ENCODE assay signal across 8 mouse cellular contexts in the genomic region with DNA sequence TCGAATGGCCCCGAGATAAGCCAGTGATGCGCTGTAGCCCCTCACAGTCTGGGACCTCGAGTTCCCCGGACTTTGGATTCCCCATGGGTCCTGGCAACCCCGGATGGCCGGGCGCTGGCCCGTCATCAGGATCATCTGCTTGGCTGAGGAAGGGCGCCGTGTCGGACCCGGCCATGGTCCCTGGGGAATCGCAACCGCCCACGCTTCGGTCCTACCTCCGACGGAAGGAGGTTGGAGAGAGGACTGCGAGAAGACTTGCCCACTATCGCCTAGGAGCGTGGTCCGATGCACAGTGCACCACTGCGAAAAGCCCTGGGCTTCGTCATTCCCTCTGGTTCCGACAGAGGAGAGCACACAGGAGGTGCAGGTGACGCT. TPM values are rescaled to one million over a fixed set of nuclear protein-coding genes. Genes with fewer than 3 reads are reported as not detected.
A peak's percentile ranks its signal among the peaks of the same experiment; 100 is the strongest.
DNase-seq lines count a peak whose midpoint lies in the region; ATAC-seq and TF ChIP-seq lines count a peak whose summit lies in the region.

No protein-coding gene starts in this region.

- peaks cover 9% of the 10 kb centered on the region for H3K79me2 ChIP-seq in MEL (ENCODE audit: control insufficient read depth, insufficient read depth, low read length, poor library complexity)
- H3K79me2 ChIP-seq in myocyte (ENCODE audit: control insufficient read depth, insufficient read depth): peaks cover 9% of the 10 kb centered on the region

- H3K27ac ChIP-seq in kidney, embryonic 16.5 days (ENCODE audit: low read length): 0 out of 2 replicates have a peak overlapping the region, but pooled peaks have one; percentile 9
- H3K27ac ChIP-seq in MEL (ENCODE audit: control insufficient read depth, low read depth, low read length): no peak overlapping the region
- peak overlapping the region; percentile 18; the same call in 1 of the 2 replicates for H3K27ac ChIP-seq in forebrain, embryonic 11.5 days (ENCODE audit: low read depth, low read length)
- H3K27ac ChIP-seq in limb, embryonic 10.5 days: peak overlapping the region; percentile 88

- H3K4me3 ChIP-seq in kidney, embryonic 16.5 days (ENCODE audit: low read length): peak overlapping the region; percentile 74
- H3K4me3 ChIP-seq in MEL (ENCODE audit: control insufficient read depth in 1 of 2, insufficient read depth in 1 of 2, low read depth in 2 of 2, low read length in 2 of 2) (peak overlapping the region; percentile 62 to 76), myocyte (peak overlapping the region; percentile 83)
- H3K4me3 ChIP-seq in forebrain, embryonic 11.5 days (ENCODE audit: low read depth, low read length): peak overlapping the region; percentile 89
- H3K4me3 ChIP-seq in limb, embryonic 10.5 days: peak overlapping the region; percentile 98

- H3ac ChIP-seq in myocyte (ENCODE audit: control insufficient read depth, insufficient read length): peak overlapping the region; percentile 29

- H3K9ac ChIP-seq in kidney, embryonic 16.5 days (replicated peaks; ENCODE audit: low read length): peak overlapping the region; percentile 81
- H3K9ac ChIP-seq in MEL (ENCODE audit: control insufficient read depth, low read depth, low read length, poor library complexity, severe bottlenecking): peak overlapping the region; percentile 69
- peak overlapping the region; percentile 80 for H3K9ac ChIP-seq in forebrain, embryonic 11.5 days (ENCODE audit: low read length)

- TF ChIP-seq CTCF in MEL (IDR thresholded peaks at IDR 0.05 in 2 of 3, conservative IDR thresholded peaks at IDR 0.05 in 1 of 3; ENCODE audit: control insufficient read depth in 1 of 3, insufficient read depth in 1 of 3, low read depth in 2 of 3, low read length in 3 of 3, poor library complexity in 1 of 3, severe bottlenecking in 1 of 3): no peak

- peak; percentile 64 for ATAC-seq in kidney, embryonic 16.5 days (ENCODE audit: low FRiP score, low TSS enrichment)
- peak; percentile 75 for ATAC-seq in forebrain, embryonic 11.5 days (replicated peaks; ENCODE audit: low FRiP score)

- 1% methylated on average over 27 of the region's 27 CpGs for WGBS in kidney, embryonic 16.5 days
- WGBS in forebrain, embryonic 11.5 days: under 1% methylated on average over 27 of the region's 27 CpGs
- 2% methylated on average over 27 of the region's 27 CpGs for WGBS in limb, embryonic 10.5 days

- H3K9me3 ChIP-seq in kidney, embryonic 16.5 days (ENCODE audit: low read length): no peaks in the 10 kb centered on the region
- H3K9me3 ChIP-seq in MEL (replicated peaks; ENCODE audit: insufficient read depth, low read length): no peaks in the 10 kb centered on the region
- no peaks in the 10 kb centered on the region for H3K9me3 ChIP-seq in forebrain, embryonic 11.5 days (ENCODE audit: control insufficient read depth, low read length)
- H3K9me3 ChIP-seq in limb, embryonic 10.5 days (replicated peaks): no peaks in the 10 kb centered on the region

- peaks cover 14% of the 10 kb centered on the region; the same call in 1 of the 2 replicates for H3K4me1 ChIP-seq in kidney, embryonic 16.5 days (ENCODE audit: insufficient read depth, low read length)
- peaks cover 3 to 12% of the 10 kb centered on the region in 2 experiments; a peak in 2 of 4 replicates for H3K4me1 ChIP-seq in MEL (ENCODE audit: control insufficient read depth in 1 of 2, insufficient read depth in 2 of 2, low read length in 2 of 2)
- H3K4me1 ChIP-seq in forebrain, embryonic 11.5 days (replicated peaks; ENCODE audit: control insufficient read depth, insufficient read depth, low read length): peaks cover 3% of the 10 kb centered on the region; the same call in 1 of the 2 replicates
- H3K4me1 ChIP-seq in limb, embryonic 10.5 days: peaks cover 26% of the 10 kb centered on the region

- DNase-seq in kidney, postnatal 14 days: no peak
- DNase-seq in MEL (ENCODE audit: low read depth, low spot score): no peak
- peak; percentile 62 for DNase-seq in forebrain, embryonic 11.5 days (ENCODE audit: low spot score)
- DNase-seq in limb, embryonic 10.5 days (ENCODE audit: low spot score): no peak
- no peak for DNase-seq in adrenal gland, postnatal 4 days (ENCODE audit: low spot score in 2 of 2)
- DNase-seq in spleen, postnatal 10 days (ENCODE audit: low spot score in 2 of 2): no peak

- TF ChIP-seq POLR2A in MEL (IDR thresholded peaks at IDR 0.05; ENCODE audit: control insufficient read depth in 1 of 2, insufficient read depth in 1 of 2, low read depth in 1 of 2, low read length in 2 of 2, poor library complexity in 1 of 2) (no peak), myocyte (IDR thresholded peaks at IDR 0.05; ENCODE audit: insufficient read length, low read depth) (no peak)

- no peaks in the 10 kb centered on the region for H3K27me3 ChIP-seq in kidney, embryonic 16.5 days (ENCODE audit: insufficient read depth, low read length)
- no peaks in the 10 kb centered on the region for H3K27me3 ChIP-seq in MEL (ENCODE audit: control insufficient read depth in 1 of 2, insufficient read depth in 2 of 2, low read length in 2 of 2)
- H3K27me3 ChIP-seq in forebrain, embryonic 11.5 days (ENCODE audit: control insufficient read depth, insufficient read depth, low read length): no peaks in the 10 kb centered on the region
- H3K27me3 ChIP-seq in limb, embryonic 10.5 days (ENCODE audit: low read depth, poor library complexity, severe bottlenecking): no peaks in the 10 kb centered on the region
- no peaks in the 10 kb centered on the region for H3K27me3 ChIP-seq in myocyte (ENCODE audit: control insufficient read depth, insufficient read depth, insufficient read length)

- no peak for TF ChIP-seq RAD21 in MEL (IDR thresholded peaks at IDR 0.05; ENCODE audit: low read depth, low read length)

- H3K36me3 ChIP-seq in kidney, embryonic 16.5 days (ENCODE audit: insufficient read depth, low read length): peaks cover 18% of the 10 kb centered on the region
- H3K36me3 ChIP-seq in MEL (ENCODE audit: control insufficient read depth in 1 of 2, insufficient read depth in 2 of 2, low read length in 2 of 2): peaks cover 0 to 11% of the 10 kb centered on the region in 2 experiments; a peak in 2 of 4 replicates
- H3K36me3 ChIP-seq in forebrain, embryonic 11.5 days (ENCODE audit: control insufficient read depth, insufficient read depth, low read length): peaks cover 3% of the 10 kb centered on the region; the same call in 1 of the 2 replicates
- H3K36me3 ChIP-seq in limb, embryonic 10.5 days: peaks cover 39% of the 10 kb centered on the region
- no peaks in the 10 kb centered on the region for H3K36me3 ChIP-seq in myocyte (ENCODE audit: control insufficient read depth, insufficient read depth)

- H3K4me2 ChIP-seq in kidney, embryonic 16.5 days (replicated peaks; ENCODE audit: low read depth, low read length): peak overlapping the region; percentile 87
- H3K4me2 ChIP-seq in forebrain, embryonic 11.5 days (ENCODE audit: low read depth, low read length, severe bottlenecking): peak overlapping the region; percentile 84
- H3K4me2 ChIP-seq in myocyte (ENCODE audit: low read depth): peak overlapping the region; percentile 96

- no peak for TF ChIP-seq EP300 in MEL (IDR thresholded peaks at IDR 0.05; ENCODE audit: low read depth in 1 of 2, low read length in 2 of 2)

RNA-seq across cellular contexts. Expression of gene Spns1, which starts 0.4 kb away (rescaled TPM):
- 78.0 and 78.9 TPM in 2 replicates for polyA plus RNA-seq in kidney, embryonic 16.5 days (2015; fragmentation: Nextera tagmentation; extraction: Ambion mirVana)
- 28.9 and 33.3 TPM in 2 replicates for total RNA-seq in MEL (2012; rRNA removed)
- polyA plus RNA-seq in MEL (2012; ENCODE audit: insufficient read depth in 1 of 2, insufficient read length in 2 of 2, low read depth in 1 of 2, low replicate concordance in 2 of 2, missing spikeins in 1 of 2) (10 to 100 TPM in 1 of 2 experiments, not detected in 1; 81.6 TPM), myocyte (2012; fragmentation: generic; extraction: Trizol) (76.5 TPM)
- polyA plus RNA-seq in forebrain, embryonic 11.5 days (2014; fragmentation: Nextera tagmentation; extraction: Ambion mirVana): 52.4 and 53.9 TPM in 2 replicates
- polyA plus RNA-seq in limb, embryonic 10.5 days (2016; fragmentation: Nextera tagmentation; extraction: Ambion mirVana): 67.7 and 68.4 TPM in 2 replicates
- total RNA-seq in adrenal gland, postnatal 4 days (2021): 10 to 100 TPM; 60.1 to 65.2 TPM

RNA-seq across cellular contexts. Expression of gene Lat, which starts 7.5 kb away (rescaled TPM):
- 1.7 and 2.4 TPM in 2 replicates for polyA plus RNA-seq in kidney, embryonic 16.5 days (2015; fragmentation: Nextera tagmentation; extraction: Ambion mirVana)
- 0.62 and 0.75 TPM in 2 replicates for total RNA-seq in MEL (2012; rRNA removed)
- polyA plus RNA-seq in MEL (2012; ENCODE audit: insufficient read depth in 1 of 2, insufficient read length in 2 of 2, low read depth in 1 of 2, low replicate concordance in 2 of 2, missing spikeins in 1 of 2) (1 to 10 TPM in 1 of 2 experiments, not detected in 1; 1.2 TPM), myocyte (2012; fragmentation: generic; extraction: Trizol) (0.17 TPM)
- polyA plus RNA-seq in forebrain, embryonic 11.5 days (2014; fragmentation: Nextera tagmentation; extraction: Ambion mirVana): 2.2 and 2.5 TPM in 2 replicates
- polyA plus RNA-seq in limb, embryonic 10.5 days (2016; fragmentation: Nextera tagmentation; extraction: Ambion mirVana): 1.6 and 3.0 TPM in 2 replicates
- 1 to 10 TPM; 1.4 to 2.5 TPM for total RNA-seq in adrenal gland, postnatal 4 days (2021)

RNA-seq across cellular contexts. Expression of gene Nfatc2ip, which starts 19.6 kb away (rescaled TPM):
- polyA plus RNA-seq in kidney, embryonic 16.5 days (2015; fragmentation: Nextera tagmentation; extraction: Ambion mirVana): 1.9 and 2.5 TPM in 2 replicates
- 6.3 and 7.9 TPM in 2 replicates for total RNA-seq in MEL (2012; rRNA removed)
- polyA plus RNA-seq in MEL (2012; ENCODE audit: insufficient read depth in 1 of 2, insufficient read length in 2 of 2, low read depth in 1 of 2, low replicate concordance in 2 of 2, missing spikeins in 1 of 2) (10 to 100 TPM in 1 of 2 experiments, not detected in 1; 13.0 TPM), myocyte (2012; fragmentation: generic; extraction: Trizol) (3.5 TPM)
- polyA plus RNA-seq in forebrain, embryonic 11.5 days (2014; fragmentation: Nextera tagmentation; extraction: Ambion mirVana): 3.6 and 4.5 TPM in 2 replicates
- polyA plus RNA-seq in limb, embryonic 10.5 days (2016; fragmentation: Nextera tagmentation; extraction: Ambion mirVana): 2.6 and 2.9 TPM in 2 replicates
- 1 to 10 TPM; 5.8 to 7.6 TPM for total RNA-seq in adrenal gland, postnatal 4 days (2021)

RNA-seq across cellular contexts. Expression of gene Cd19, which starts 37.8 kb away (rescaled TPM):
- 0.09 TPM in 1 of 2 replicates, not detected in the other for polyA plus RNA-seq in kidney, embryonic 16.5 days (2015; fragmentation: Nextera tagmentation; extraction: Ambion mirVana)
- not detected in 2 replicates for total RNA-seq in MEL (2012; rRNA removed)
- not detected for polyA plus RNA-seq in MEL (2012; ENCODE audit: insufficient read depth in 1 of 2, insufficient read length in 2 of 2, low read depth in 1 of 2, low replicate concordance in 2 of 2, missing spikeins in 1 of 2)
- not detected in 2 replicates for polyA plus RNA-seq in forebrain, embryonic 11.5 days (2014; fragmentation: Nextera tagmentation; extraction: Ambion mirVana)
- polyA plus RNA-seq in limb, embryonic 10.5 days (2016; fragmentation: Nextera tagmentation; extraction: Ambion mirVana): not detected in 2 replicates
- 0.01 TPM for polyA plus RNA-seq in myocyte (2012; fragmentation: generic; extraction: Trizol)
- total RNA-seq in adrenal gland, postnatal 4 days (2021): 1 to 10 TPM in 1 of 2 experiments, under 1 TPM in 1; 0.48 to 1.6 TPM

RNA-seq across cellular contexts. Expression of gene Rabep2, which starts 51.7 kb away (rescaled TPM):
- polyA plus RNA-seq in kidney, embryonic 16.5 days (2015; fragmentation: Nextera tagmentation; extraction: Ambion mirVana): 36.2 and 39.0 TPM in 2 replicates
- total RNA-seq in MEL (2012; rRNA removed): 12.9 and 15.2 TPM in 2 replicates
- 10 to 100 TPM in 1 of 2 experiments, not detected in 1; 16.2 TPM for polyA plus RNA-seq in MEL (2012; ENCODE audit: insufficient read depth in 1 of 2, insufficient read length in 2 of 2, low read depth in 1 of 2, low replicate concordance in 2 of 2, missing spikeins in 1 of 2)
- polyA plus RNA-seq in forebrain, embryonic 11.5 days (2014; fragmentation: Nextera tagmentation; extraction: Ambion mirVana): 23.4 and 24.8 TPM in 2 replicates
- 30.3 and 36.9 TPM in 2 replicates for polyA plus RNA-seq in limb, embryonic 10.5 days (2016; fragmentation: Nextera tagmentation; extraction: Ambion mirVana)
- polyA plus RNA-seq in myocyte (2012; fragmentation: generic; extraction: Trizol): 36.7 TPM
- 10 to 100 TPM; 52.1 to 63.2 TPM for total RNA-seq in adrenal gland, postnatal 4 days (2021)
